Mouse (Mus musculus): ENCODE results near the gene Ecm2. TPM values are rescaled to one million over a fixed set of nuclear protein-coding genes. Genes with fewer than 3 reads are reported as not detected.

Ecm2 gene
- total RNA-seq, 2 experiments from 2014 or later: 7.7 to 9.5 TPM

- no peak for DNase-seq
- intact Hi-C loops (cut with DNase I): no loop called here
Measured at GRCm38 (mm10) chr13:49581541-49582530, 77.2 kb downstream of the Ecm2 start, which contains the start of gene Omd. TSS of gene Omd (plus strand) at chr13:49582462.

Other genes starting within 250 kb of the Ecm2 start
- gene Fgd3, start 184.5 kb upstream of the Ecm2 start, total RNA-seq (2021): under 1 TPM; 0.87 to 0.99 TPM
- 10 to 100 TPM; 23.3 to 24.5 TPM for gene Bicd2, start 163.2 kb upstream of the Ecm2 start, total RNA-seq (2021)
- 1 to 10 TPM; 5.3 to 5.6 TPM for gene Ippk, start 83.6 kb upstream of the Ecm2 start, total RNA-seq (2021)
- gene Tes3-ps, start 11.5 kb upstream of the Ecm2 start, total RNA-seq (2021): 1 to 10 TPM; 1.3 to 2.0 TPM
- 10 to 100 TPM; 18.0 to 20.4 TPM for gene Aspn, start 39.6 kb downstream of the Ecm2 start, total RNA-seq (2021)
- 1 to 10 TPM; 2.0 to 2.1 TPM for gene Omd, start 77.7 kb downstream of the Ecm2 start, total RNA-seq (2021)
- 10 to 100 TPM; 23.1 to 26.8 TPM for gene Ogn, start 103.2 kb downstream of the Ecm2 start, total RNA-seq (2021)
- gene Cenpp, start 148.0 kb downstream of the Ecm2 start, total RNA-seq (2021): 1 to 10 TPM in 1 of 2 experiments, under 1 TPM in 1; 0.86 to 1.7 TPM
- gene Nol8, start 148.3 kb downstream of the Ecm2 start, total RNA-seq (2021): 10 to 100 TPM in 1 of 2 experiments, 1 to 10 TPM in 1; 8.1 to 12.2 TPM
- 10 to 100 TPM; 75.9 to 76.2 TPM for gene Iars, start 177.3 kb downstream of the Ecm2 start, total RNA-seq (2021)

All from gastrocnemius, postnatal 36 days (tissue).